Mouse (Mus musculus): ENCODE measurements around the gene Edil3.

GRCm38 (mm10) chr13:89371253-89371652 lies 550.0 kb downstream of the Edil3 start:
- TF ChIP-seq POLR2A (IDR thresholded peaks at IDR 0.05; ENCODE audit: borderline replicate concordance, extremely low read depth, low read depth, low read length) (no peak), CTCF (IDR thresholded peaks at IDR 0.05; ENCODE audit: insufficient read depth, low read length) (no peak)

Measured in lung, adult 2 months (tissue).